Mouse (Mus musculus) MEL (cell line): ENCODE data around the gene Bnipl. TPM values are rescaled to one million over a fixed set of nuclear protein-coding genes. Genes with fewer than 3 reads are reported as not detected.

Experiments used
- DNase-seq: peaks from one replicate; pipeline ENCODE4 v3.0.0; 2011; ENCODE audit warnings: low read depth, low spot score
- H3K27ac ChIP-seq: 2 replicates; pipeline ENCODE4 v1.5.1; 2012; ENCODE audit warnings: low read depth, mild to moderate bottlenecking, control low read depth, low read length, moderate library complexity; ENCODE audit not compliant: control insufficient read depth
- H3K27me3 ChIP-seq, 2 experiments: fragments of 150-350 bp in 1 of 2; sonication (generic) in 1 of 2; 2 replicates each; pipeline ENCODE4 v1.6.1; 2012; ENCODE audit warnings: low read length in 2 of 2, mild to moderate bottlenecking in 2 of 2, improper control_type of control experiment in 1 of 2, moderate library complexity in 1 of 2; ENCODE audit not compliant: insufficient read depth in 2 of 2, control insufficient read depth in 1 of 2
- H3K36me3 ChIP-seq, 2 experiments: 2 replicates each; pipeline ENCODE4 v1.6.1; 2012 to 2014; ENCODE audit warnings: low read length in 2 of 2, improper control_type of control experiment in 1 of 2, inconsistent platforms in 1 of 2, mild to moderate bottlenecking in 1 of 2; ENCODE audit not compliant: insufficient read depth in 2 of 2, control insufficient read depth in 1 of 2
- H3K4me1 ChIP-seq, 2 experiments: fragments of 150-350 bp in 1 of 2; sonication (generic) in 1 of 2; 2 replicates each; pipeline ENCODE4 v1.6.1; 2012; ENCODE audit warnings: low read length in 2 of 2, improper control_type of control experiment in 1 of 2, mild to moderate bottlenecking in 1 of 2; ENCODE audit not compliant: insufficient read depth in 2 of 2, control insufficient read depth in 1 of 2
- H3K4me3 ChIP-seq, 2 experiments: fragments of 150-350 bp in 1 of 2; sonication (generic) in 1 of 2; 2 replicates each; pipeline ENCODE4 v1.5.1; 2012; ENCODE audit warnings: low read depth in 2 of 2, low read length in 2 of 2, mild to moderate bottlenecking in 2 of 2, moderate library complexity in 2 of 2, control low read depth in 1 of 2, improper control_type of control experiment in 1 of 2; ENCODE audit not compliant: control insufficient read depth in 1 of 2, insufficient read depth in 1 of 2
- H3K79me2 ChIP-seq: 2 replicates; pipeline ENCODE4 v1.6.1; 2012; ENCODE audit warnings: mild to moderate bottlenecking, low read length, moderate library complexity; ENCODE audit not compliant: control insufficient read depth, poor library complexity, insufficient read depth
- H3K9ac ChIP-seq: 2 replicates; pipeline ENCODE4 v1.6.1; 2012; ENCODE audit warnings: low read depth, mild to moderate bottlenecking, control low read depth, low read length, moderate library complexity; ENCODE audit not compliant: control insufficient read depth, poor library complexity, severe bottlenecking
- H3K9me3 ChIP-seq: fragments of 150-350 bp; sonication (generic); replicated peaks from 2 replicates; pipeline ENCODE4 v1.6.1; 2012; ENCODE audit warnings: mild to moderate bottlenecking, low read length, improper control_type of control experiment, moderate library complexity; ENCODE audit not compliant: insufficient read depth
- CHD1 ChIP-seq: IDR thresholded peaks from 2 replicates; pipeline ENCODE4 v1.6.1; 2012; ENCODE audit warnings: low read depth, mild to moderate bottlenecking, inconsistent platforms, low read length, improper control_type of control experiment
- CTCF ChIP-seq, 3 experiments: IDR thresholded peaks in 2 of 3; conservative IDR thresholded peaks in 1 of 3; 2 replicates each; pipeline ENCODE4 v1.5.1; 2011 to 2012; ENCODE audit warnings: low read length in 3 of 3, low read depth in 2 of 3, mild to moderate bottlenecking in 2 of 3, improper control_type of control experiment in 1 of 3, inconsistent platforms in 1 of 3, mixed read lengths in 1 of 3, moderate library complexity in 1 of 3; ENCODE audit not compliant: control insufficient read depth in 1 of 3, insufficient read depth in 1 of 3, poor library complexity in 1 of 3, severe bottlenecking in 1 of 3
- E2F4 ChIP-seq: IDR thresholded peaks from 2 replicates; pipeline ENCODE4 v1.6.1; 2011; ENCODE audit warnings: low read depth, low read length, improper control_type of control experiment, borderline replicate concordance
- ELF1 ChIP-seq: IDR thresholded peaks from 2 replicates; pipeline ENCODE4 v1.6.1; 2014; ENCODE audit warnings: low read depth, mild to moderate bottlenecking, inconsistent platforms, low read length, improper control_type of control experiment, moderate library complexity
- ETS1 ChIP-seq: IDR thresholded peaks from 2 replicates; pipeline ENCODE4 v1.6.1; 2012; ENCODE audit warnings: low read depth, mild to moderate bottlenecking, inconsistent platforms, low read length, improper control_type of control experiment, moderate library complexity
- GABPA ChIP-seq: IDR thresholded peaks from 2 replicates; pipeline ENCODE4 v1.6.1; 2012; ENCODE audit warnings: low read depth, mild to moderate bottlenecking, inconsistent platforms, low read length, improper control_type of control experiment, moderate library complexity
- GATA1 ChIP-seq: IDR thresholded peaks from 2 replicates; pipeline ENCODE4 v1.6.1; 2011; ENCODE audit warnings: low read depth, low read length, improper control_type of control experiment
- HCFC1 ChIP-seq: IDR thresholded peaks from 2 replicates; pipeline ENCODE4 v1.6.1; 2012; ENCODE audit warnings: low read depth, mild to moderate bottlenecking, inconsistent platforms, low read length, improper control_type of control experiment, moderate library complexity
- KAT2A ChIP-seq: conservative IDR thresholded peaks from 2 replicates; pipeline ENCODE4 v1.6.1; 2012; ENCODE audit warnings: low read depth, low read length, improper control_type of control experiment, inconsistent platforms
- MAFK ChIP-seq: IDR thresholded peaks from 2 replicates; pipeline ENCODE4 v1.6.1; 2011; ENCODE audit warnings: low read depth, mild to moderate bottlenecking, low read length, improper control_type of control experiment, borderline replicate concordance
- MAX ChIP-seq: IDR thresholded peaks from 2 replicates; pipeline ENCODE4 v1.6.1; 2011; ENCODE audit warnings: low read length, improper control_type of control experiment
- MYB ChIP-seq: IDR thresholded peaks from 2 replicates; pipeline ENCODE4 v1.6.1; 2011; ENCODE audit warnings: mild to moderate bottlenecking, low read depth, low read length, improper control_type of control experiment
- MYC ChIP-seq: IDR thresholded peaks from 2 replicates; pipeline ENCODE4 v1.6.1; 2011; ENCODE audit warnings: low read depth, mild to moderate bottlenecking, low read length, improper control_type of control experiment, moderate library complexity
- POLR2A ChIP-seq, 2 experiments: IDR thresholded peaks; 2 replicates each; pipeline ENCODE4 v1.6.1; 2011 to 2012; ENCODE audit warnings: low read length in 2 of 2, mild to moderate bottlenecking in 2 of 2, control low read depth in 1 of 2, improper control_type of control experiment in 1 of 2, low read depth in 1 of 2, moderate library complexity in 1 of 2; ENCODE audit not compliant: control insufficient read depth in 1 of 2, insufficient read depth in 1 of 2, poor library complexity in 1 of 2
- SMC3 ChIP-seq: IDR thresholded peaks from 2 replicates; pipeline ENCODE4 v1.6.1; 2011; ENCODE audit warnings: low read depth, low read length, improper control_type of control experiment
- TAL1 ChIP-seq: IDR thresholded peaks from 2 replicates; pipeline ENCODE4 v1.6.1; 2012; ENCODE audit warnings: mild to moderate bottlenecking, inconsistent platforms, low read length, moderate library complexity, mixed read lengths
- TBP ChIP-seq: IDR thresholded peaks from 2 replicates; pipeline ENCODE4 v1.8.0; 2011; ENCODE audit warnings: low read depth, low read length, improper control_type of control experiment
- ZNF384 ChIP-seq: IDR thresholded peaks from 2 replicates; pipeline ENCODE4 v1.6.1; 2012; ENCODE audit warnings: low read depth, mild to moderate bottlenecking, inconsistent platforms, low read length, improper control_type of control experiment
- polyA plus RNA-seq, 2 experiments: library from polyadenylated mRNA; stranded (reverse) in 1 of 2; unstranded in 1 of 2; fragments of >175 nt in 1 of 2; fragments of >200 nt in 1 of 2; gene quantifications; 2 replicates each; pipeline versions ENCODE4 v1.2.1 to v1.2.4; 2012; ENCODE audit warnings: low replicate concordance in 2 of 2, low read depth in 1 of 2; ENCODE audit not compliant: insufficient read length in 2 of 2, insufficient read depth in 1 of 2, missing spikeins in 1 of 2
- total RNA-seq: library from RNA; depleted of rRNA; stranded (reverse); fragments of 300-350 nt; gene quantifications from 2 replicates; pipeline ENCODE4 v1.2.3, GENCODE M21; 2012

Gene Bnipl
- total and polyA plus RNA-seq, 3 experiments = 0.19 to 0.43 TPM; not detected in 1

DNA sequence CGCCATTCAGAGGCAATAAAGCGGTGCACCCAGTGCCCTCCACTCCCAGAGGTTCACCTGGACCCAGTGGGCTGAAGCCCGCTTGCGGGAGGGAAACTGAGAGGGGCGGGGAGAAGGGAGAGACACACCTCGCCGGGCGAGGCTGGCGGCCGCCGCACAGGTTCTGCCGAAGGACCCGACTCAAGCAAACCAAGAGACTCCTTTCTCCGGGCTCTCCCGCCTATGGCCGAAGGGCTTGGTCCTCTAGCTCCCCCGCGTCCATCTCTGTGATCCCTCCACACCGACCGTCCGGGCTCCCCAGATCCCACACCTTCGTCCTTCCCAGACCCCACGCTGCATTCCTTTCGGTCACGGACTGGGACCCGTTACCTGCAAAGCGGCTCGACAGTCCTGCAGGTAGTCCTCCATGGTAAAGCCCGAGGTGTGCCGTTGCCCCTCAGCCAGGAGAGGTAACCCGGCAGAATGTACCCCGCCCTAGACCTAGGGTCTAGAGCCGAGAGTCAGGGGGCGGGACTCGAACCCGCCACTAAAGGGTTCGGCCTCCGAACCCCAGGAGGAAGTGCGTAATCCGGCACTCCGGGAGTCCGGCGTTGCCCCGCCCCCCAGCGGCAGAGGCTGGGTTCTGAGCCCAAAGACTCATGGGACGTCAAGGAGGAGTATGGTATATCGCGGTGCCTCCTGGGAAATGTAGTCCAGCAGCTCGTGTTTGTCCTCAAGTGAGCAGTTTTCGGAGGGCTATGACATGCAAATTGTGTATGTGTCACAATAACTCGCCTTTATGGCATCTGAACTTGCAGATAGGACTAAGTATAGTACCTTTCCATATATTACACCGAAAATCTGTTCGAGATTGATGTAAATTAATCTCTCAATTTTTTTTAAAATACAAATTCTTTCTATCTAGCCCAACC, 30.5 kb upstream of the Bnipl start, which contains the start of the genes Mindy1 and Prune1:
Gene Mindy1, plus strand, starts transcription at position 130 of the 911 bp plus-strand sequence.
Gene Prune1, minus strand, starts transcription at position 861 of the 911 bp plus-strand sequence.
- DNase-seq = peak; percentile 100
- Histone ChIP-seq H3K27ac (peak within 1 kb of the TSS; percentile 89), H3K9ac (peak within 1 kb of the TSS; percentile 80), H3K79me2 (peaks cover 39% of the 10 kb centered on the region), H3K36me3 (peaks cover 0 to 54% of the 10 kb centered on the region in 2 experiments; a peak in 2 of 4 replicates), H3K27me3 (no peaks in the 10 kb centered on the region), H3K4me1 (peaks cover 30 to 55% of the 10 kb centered on the region in 2 experiments), H3K4me3 (peak within 1 kb of the TSS; percentile 77 to 86), H3K9me3 (no peaks in the 10 kb centered on the region)
- TF ChIP-seq CHD1 (no peak), GABPA (no peak), KAT2A (no peak), TAL1 (no peak), POLR2A (IDR thresholded peaks at IDR 0.05; ENCODE audit: control insufficient read depth in 1 of 2, insufficient read depth in 1 of 2, low read depth in 1 of 2, low read length in 2 of 2, poor library complexity in 1 of 2) (peak in 1 of 2 experiments; percentile 83; a peak in 2 of 4 replicates), GATA1 (no peak; the same call in none of the 2 replicates), E2F4 (no peak), MAFK (no peak), SMC3 (no peak), ETS1 (no peak), MYB (no peak), HCFC1 (no peak), ZNF384 (no peak), TBP (peak; percentile 92)

DNA sequence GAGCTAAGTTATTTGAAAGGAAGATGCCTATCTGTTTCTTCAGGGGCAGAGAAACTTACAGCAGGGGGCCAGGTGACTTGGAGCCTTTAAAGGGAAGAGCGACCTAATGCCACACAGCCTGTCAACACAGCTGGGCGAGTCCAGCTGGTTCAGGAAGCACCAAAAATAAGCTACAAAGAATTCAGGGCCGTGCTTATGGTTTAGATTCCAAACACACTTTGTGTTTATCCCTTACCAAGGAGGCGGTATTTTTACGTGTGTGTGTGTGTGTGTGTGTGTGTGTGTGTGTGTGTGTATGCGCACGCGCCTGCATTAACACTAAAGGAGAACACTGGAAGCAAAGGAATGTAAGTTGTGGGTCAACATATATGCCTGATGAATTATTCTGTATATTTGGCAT, 29.8 kb upstream of the Bnipl start:
- peaks cover 30 to 55% of the 10 kb centered on the region in 2 experiments for H3K4me1 ChIP-seq
- TF ChIP-seq CTCF (IDR thresholded peaks at IDR 0.05 in 2 of 3, conservative IDR thresholded peaks at IDR 0.05 in 1 of 3; ENCODE audit: control insufficient read depth in 1 of 3, insufficient read depth in 1 of 3, low read depth in 2 of 3, low read length in 3 of 3, poor library complexity in 1 of 3, severe bottlenecking in 1 of 3) (no peak), MYB (no peak), ELF1 (no peak), MYC (no peak), MAX (no peak), TBP (peak; percentile 4; the same call in 1 of the 2 replicates)
- TF ChIP-seq, all 39 proteins: peak for 1
- H3K79me2 ChIP-seq = peaks cover 39% of the 10 kb centered on the region
- no peaks in the 10 kb centered on the region for H3K27me3 ChIP-seq
- peak overlapping the region; percentile 64 for H3K9ac ChIP-seq
- peak overlapping the region; percentile 45 for H3K27ac ChIP-seq
- H3K4me3 ChIP-seq = peak overlapping the region; percentile 67 to 70
- peaks cover 0 to 54% of the 10 kb centered on the region in 2 experiments; a peak in 2 of 4 replicates for H3K36me3 ChIP-seq
- no peaks in the 10 kb centered on the region for H3K9me3 ChIP-seq
- peak; percentile 81 for DNase-seq
